Mouse (Mus musculus) forebrain, embryonic 12.5 days (tissue): ENCODE data around the gene Zfp593. TPM values are rescaled to one million over a fixed set of nuclear protein-coding genes. Genes with fewer than 3 reads are reported as not detected.

Experiments
- ATAC-seq: fragments of 200-750 bp; cut with Nextera tagmentation; 2 replicates; pipeline ENCODE4 v1.8.0; 2017; ENCODE audit warnings: moderate TSS enrichment; ENCODE audit not compliant: low FRiP score
- H3K27ac ChIP-seq: fragments of 300-500 bp; sonication (generic); 2 replicates; pipeline ENCODE4 v1.5.1; 2016; ENCODE audit warnings: mild to moderate bottlenecking
- H3K27me3 ChIP-seq: fragments of 300-500 bp; sonication (generic); 2 replicates; pipeline ENCODE4 v1.6.1; 2016; ENCODE audit warnings: mild to moderate bottlenecking
- H3K36me3 ChIP-seq: fragments of 300-500 bp; sonication (generic); replicated peaks from 2 replicates; pipeline ENCODE4 v1.6.1; 2016; ENCODE audit warnings: mild to moderate bottlenecking
- H3K4me1 ChIP-seq: fragments of 300-500 bp; sonication (generic); 2 replicates; pipeline ENCODE4 v1.6.1; 2016
- H3K4me2 ChIP-seq: fragments of 300-500 bp; sonication (generic); 2 replicates; pipeline ENCODE4 v1.6.1; 2016; ENCODE audit warnings: mild to moderate bottlenecking, moderate library complexity
- H3K4me3 ChIP-seq: fragments of 300-500 bp; sonication (generic); replicated peaks from 2 replicates; pipeline ENCODE4 v1.5.1; 2016; ENCODE audit warnings: mild to moderate bottlenecking
- H3K9ac ChIP-seq: fragments of 300-500 bp; sonication (generic); 2 replicates; pipeline ENCODE4 v1.6.1; 2016; ENCODE audit warnings: mild to moderate bottlenecking
- H3K9me3 ChIP-seq: fragments of 300-500 bp; sonication (generic); 2 replicates; pipeline ENCODE4 v1.6.1; 2016
- WGBS: fragments of 180-500 bp; shearing (Covaris S2); methylation state at CpG from one replicate; pipeline ENCODE4 v1.1.7; 2016; 5-methylcytosine and 5-hydroxymethylcytosine counted together
- polyA plus RNA-seq: library from polyadenylated mRNA; unstranded; fragments of >200 nt; fragmentation: Nextera tagmentation; extraction: Ambion mirVana; gene quantifications from 2 replicates; pipeline ENCODE4 v1.2.1, GENCODE M21; 2016

The Zfp593 gene
- polyA plus RNA-seq, result 18.5 and 20.4 TPM in 2 replicates

DNA sequence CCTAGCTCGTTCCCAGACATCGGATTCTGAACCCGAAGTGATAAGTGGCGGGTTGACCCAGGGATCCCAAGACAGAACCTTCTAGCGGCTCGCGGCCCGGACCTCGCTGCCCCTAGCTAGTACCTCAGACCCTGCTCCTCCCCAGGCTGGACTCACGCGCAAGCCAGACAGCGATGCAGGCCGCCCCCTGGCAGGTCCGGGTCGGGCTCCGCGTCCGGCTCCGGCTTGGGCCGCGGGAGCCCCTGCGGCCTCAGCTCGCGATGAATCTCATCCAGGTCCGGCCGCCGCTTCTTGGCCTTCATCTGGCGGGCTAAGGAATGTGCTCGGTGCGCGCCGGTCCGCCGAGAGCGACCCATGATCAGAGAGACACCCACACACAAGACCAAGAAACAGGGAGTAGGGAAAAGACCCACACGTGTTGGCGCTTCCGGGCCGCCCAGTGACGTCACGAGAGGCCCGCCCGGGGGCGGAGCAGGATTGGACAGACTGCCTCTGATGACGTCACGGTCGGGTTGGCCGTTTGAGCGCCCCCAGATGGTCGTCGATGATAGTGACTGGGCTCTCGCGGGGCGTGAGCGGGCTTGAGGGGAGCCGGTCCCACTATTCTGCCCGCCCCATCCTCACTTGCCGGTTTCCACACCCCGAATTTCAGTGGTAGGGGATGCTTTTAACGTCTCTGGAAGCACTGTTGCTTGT, at the start of gene Zfp593:
Gene Zfp593 (minus strand): TSS at position 445 of the 696 bp plus-strand sequence.
- H3K27ac ChIP-seq, result peak within 1 kb of the TSS; percentile 1; the same call in 1 of the 2 replicates
- peaks cover 6% of the 10 kb centered on the region; the same call in 1 of the 2 replicates for H3K36me3 ChIP-seq
- H3K9ac ChIP-seq, result peak within 1 kb of the TSS; percentile 76
- WGBS, result under 1% methylated on average over 60 of the region's 60 CpGs
- peaks cover 43% of the 10 kb centered on the region for H3K27me3 ChIP-seq
- no peaks in the 10 kb centered on the region for H3K9me3 ChIP-seq
- peak within 1 kb of the TSS; percentile 93 for H3K4me2 ChIP-seq
- peaks cover 35% of the 10 kb centered on the region for H3K4me1 ChIP-seq
- peak within 1 kb of the TSS; percentile 70 for H3K4me3 ChIP-seq
- ATAC-seq, result peak; percentile 74

DNA sequence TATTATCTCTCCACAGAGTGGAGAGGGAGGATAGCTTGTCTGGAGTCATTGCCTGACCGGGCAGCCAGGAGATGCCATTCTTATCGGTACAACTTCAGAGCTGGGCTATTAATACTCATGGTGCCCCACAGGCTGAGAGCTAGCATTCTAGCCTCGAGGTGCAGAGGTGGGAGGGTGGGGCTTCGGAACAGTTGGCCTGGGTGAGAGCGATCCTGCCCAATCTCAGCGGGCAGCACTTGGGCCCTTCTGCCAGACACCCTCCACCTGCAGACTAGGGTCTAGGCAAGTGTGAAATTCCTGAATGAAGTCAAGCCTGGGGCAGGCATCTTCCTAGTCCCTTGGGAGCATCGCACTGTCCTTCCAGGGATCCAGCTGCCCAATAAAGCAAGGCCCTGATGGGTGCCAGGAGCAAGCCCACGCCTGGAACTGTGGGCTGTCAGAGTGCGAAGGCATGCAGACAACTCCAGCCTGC, 48.3 kb upstream of the Zfp593 start:
- Histone ChIP-seq H3K36me3 (no peaks in the 10 kb centered on the region), H3K27me3 (peaks cover 20% of the 10 kb centered on the region), H3K4me3 (no peak overlapping the region), H3K27ac (no peak overlapping the region), H3K9ac (peak overlapping the region; percentile 0; the same call in 1 of the 2 replicates), H3K4me2 (no peak overlapping the region), H3K4me1 (peaks cover 2% of the 10 kb centered on the region; the same call in 1 of the 2 replicates), H3K9me3 (no peaks in the 10 kb centered on the region; the same call in 1 of the 2 replicates)
- WGBS, result 76% methylated on average over 9 of the region's 9 CpGs
- no peak for ATAC-seq

DNA sequence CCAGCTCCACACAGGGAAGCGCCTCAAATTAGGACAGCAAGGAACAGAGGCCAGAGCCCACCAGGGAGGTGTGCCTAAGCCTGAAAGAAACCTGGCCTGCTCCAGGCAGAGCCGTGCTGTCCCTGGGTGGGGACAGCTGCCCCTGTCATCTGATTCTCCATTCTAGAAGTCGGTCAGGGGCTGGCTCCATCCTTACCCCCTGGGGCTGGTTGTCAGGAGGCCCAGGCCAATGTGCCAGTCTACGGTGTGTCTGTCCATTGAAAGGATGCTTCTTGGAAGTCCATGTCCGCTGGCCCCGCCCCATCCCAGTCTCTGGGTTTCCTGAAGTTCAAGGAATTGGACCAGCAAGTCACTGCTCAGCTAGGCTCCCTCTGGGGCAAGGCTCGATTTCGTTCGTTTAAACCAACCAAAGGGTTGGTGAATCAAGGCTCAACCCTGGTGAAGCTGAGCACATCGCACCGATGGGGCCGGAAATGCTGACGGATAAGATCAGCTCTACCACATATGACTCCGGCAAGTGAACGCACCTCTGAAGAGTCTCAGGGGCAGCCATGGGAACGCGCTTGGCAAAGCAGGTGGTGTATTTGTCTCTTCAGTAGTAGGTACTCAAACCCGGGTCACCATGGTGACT, 47.8 kb upstream of the Zfp593 start:
- peaks cover 20% of the 10 kb centered on the region for H3K27me3 ChIP-seq
- no peak overlapping the region for H3K4me3 ChIP-seq
- H3K4me1 ChIP-seq, result peaks cover 7% of the 10 kb centered on the region
- H3K4me2 ChIP-seq, result no peak overlapping the region
- no peaks in the 10 kb centered on the region; the same call in 1 of the 2 replicates for H3K9me3 ChIP-seq
- H3K9ac ChIP-seq, result peak overlapping the region; percentile 0; the same call in 1 of the 2 replicates
- no peak for ATAC-seq
- no peaks in the 10 kb centered on the region for H3K36me3 ChIP-seq
- 76% methylated on average over 18 of the region's 18 CpGs for WGBS
- no peak overlapping the region for H3K27ac ChIP-seq

DNA sequence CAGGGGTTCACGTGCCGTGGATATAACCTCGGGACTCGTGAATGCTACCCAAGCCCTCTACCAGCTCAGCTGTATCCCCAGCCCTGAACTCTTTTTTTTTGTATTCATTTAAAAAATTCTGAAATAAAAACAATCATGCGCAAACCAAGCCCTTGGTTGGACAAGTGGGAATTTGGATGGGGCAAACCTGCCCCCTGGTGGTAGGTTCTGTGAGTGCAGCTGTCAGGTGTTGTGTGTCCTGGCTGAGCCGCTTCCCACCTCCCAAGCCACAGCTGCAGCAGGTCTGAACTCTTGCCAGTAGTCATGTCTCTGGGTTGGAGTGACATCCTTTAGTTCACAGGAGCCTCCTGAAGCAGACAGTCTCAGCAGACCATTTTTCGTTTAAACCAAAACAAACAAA, 46.7 kb upstream of the Zfp593 start:
- WGBS, result 27% methylated on average over 7 of the region's 7 CpGs
- Histone ChIP-seq H3K4me1 (peaks cover 11% of the 10 kb centered on the region), H3K27ac (no peak overlapping the region), H3K36me3 (no peaks in the 10 kb centered on the region), H3K27me3 (peaks cover 20% of the 10 kb centered on the region), H3K9ac (no peak overlapping the region), H3K4me2 (no peak overlapping the region), H3K9me3 (no peaks in the 10 kb centered on the region; the same call in 1 of the 2 replicates), H3K4me3 (no peak overlapping the region)
- no peak for ATAC-seq

DNA sequence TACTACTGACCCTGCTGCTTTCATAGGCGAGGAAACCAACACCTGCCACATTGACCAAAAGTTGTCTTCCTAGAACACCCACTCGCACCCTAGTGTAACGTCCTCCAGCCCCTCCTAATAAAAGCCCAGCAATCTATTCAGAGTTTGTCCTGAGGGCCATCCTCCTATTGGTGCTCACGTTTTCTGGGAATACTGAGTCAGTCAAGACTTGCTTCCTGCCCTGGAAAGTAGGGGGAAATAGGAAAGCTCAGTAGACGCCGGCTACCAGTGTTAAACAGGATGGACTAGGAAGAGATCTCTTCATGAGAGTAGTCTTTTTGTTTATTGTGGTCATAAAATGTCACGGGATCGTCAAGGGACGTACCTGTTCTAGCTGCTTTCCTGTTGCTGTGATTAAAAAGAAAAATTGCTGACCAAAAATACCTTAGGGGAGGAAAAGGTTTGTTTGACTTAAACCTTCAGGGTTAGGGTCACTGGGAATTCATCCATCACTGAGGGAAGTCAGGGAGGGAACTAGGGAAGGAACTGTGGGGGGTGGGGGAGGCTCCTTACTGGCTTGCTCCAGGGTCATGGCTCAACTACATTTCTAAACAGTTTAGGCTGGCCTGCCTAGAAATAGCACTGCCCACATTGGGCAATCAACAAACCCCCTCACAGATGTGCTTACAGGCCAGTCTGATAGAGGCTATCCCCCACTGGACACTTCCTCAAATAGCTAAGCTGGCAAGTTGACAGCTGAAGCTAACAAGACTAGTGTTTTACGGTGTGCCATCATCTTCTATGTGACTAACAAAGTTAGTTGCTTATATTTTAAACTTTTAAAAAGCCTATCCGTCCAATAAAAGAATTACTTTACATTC, 43.2 kb upstream of the Zfp593 start:
- peak overlapping the region; percentile 98 for H3K9ac ChIP-seq
- H3K9me3 ChIP-seq, result no peaks in the 10 kb centered on the region
- peak overlapping the region; percentile 100 for H3K27ac ChIP-seq
- peaks cover 22% of the 10 kb centered on the region for H3K4me1 ChIP-seq
- H3K4me2 ChIP-seq, result peak overlapping the region; percentile 94
- H3K27me3 ChIP-seq, result peaks cover 9% of the 10 kb centered on the region
- peaks cover 8% of the 10 kb centered on the region for H3K36me3 ChIP-seq
- H3K4me3 ChIP-seq, result peak overlapping the region; percentile 98
- 50% methylated on average over 11 of the region's 11 CpGs for WGBS
- ATAC-seq, result no peak

DNA sequence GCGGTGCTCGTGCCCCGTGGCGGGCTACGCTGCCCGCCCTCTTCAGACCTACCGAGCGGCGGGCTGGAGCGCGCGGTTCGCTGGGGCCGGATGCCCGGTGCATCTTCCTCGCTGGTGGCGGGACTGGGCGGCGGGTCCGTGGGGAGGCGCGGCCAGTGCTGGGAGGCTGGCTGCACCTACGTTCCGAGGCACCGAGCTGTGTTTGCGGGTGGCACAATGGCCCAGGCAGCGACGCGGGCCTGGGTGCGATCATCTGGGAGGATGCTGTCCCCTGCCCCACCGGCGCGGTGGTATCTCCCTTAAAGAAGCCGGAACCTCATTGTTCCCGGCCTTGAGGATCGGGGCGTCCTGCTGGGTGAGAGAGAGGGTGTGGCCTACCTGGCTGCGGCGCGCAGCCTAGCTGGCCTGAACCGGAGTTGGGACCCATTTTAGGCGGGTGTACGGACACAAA, 42.2 kb upstream of the Zfp593 start, which contains the start of gene Pdik1l:
Gene Pdik1l (minus strand): TSS at position 321 of the 451 bp plus-strand sequence.
- Histone ChIP-seq H3K9me3 (no peaks in the 10 kb centered on the region), H3K9ac (peak within 1 kb of the TSS; percentile 98), H3K4me1 (peaks cover 22% of the 10 kb centered on the region), H3K27ac (peak within 1 kb of the TSS; percentile 100), H3K27me3 (0 out of 2 replicates have a peak, but pooled peaks cover under 1% of the 10 kb centered on the region), H3K36me3 (peaks cover 18% of the 10 kb centered on the region), H3K4me3 (peak within 1 kb of the TSS; percentile 98), H3K4me2 (peak within 1 kb of the TSS; percentile 94)
- ATAC-seq, result peak; percentile 80
- 0% methylated on average over 43 of the region's 43 CpGs for WGBS

DNA sequence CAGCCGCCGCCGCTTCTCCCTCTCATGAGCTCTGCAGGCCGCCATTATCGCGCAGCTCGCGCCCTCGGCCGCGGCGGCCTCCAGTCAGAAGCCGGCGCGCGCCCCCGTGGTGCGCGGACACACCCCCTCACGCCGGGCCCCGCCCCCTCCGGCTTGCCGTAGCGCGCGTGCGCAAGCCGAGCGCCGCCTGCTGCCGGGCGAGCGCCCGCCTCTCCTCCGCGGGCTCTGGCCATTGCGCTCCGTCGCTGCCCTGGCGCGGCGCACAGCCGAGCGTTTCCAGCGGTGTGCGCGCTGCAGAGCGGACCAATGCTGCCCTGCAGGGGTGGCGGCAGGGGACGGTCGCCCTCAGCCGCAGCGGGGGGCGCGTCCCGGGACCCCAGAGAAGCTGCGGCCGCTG, 41.8 kb upstream of the Zfp593 start:
- H3K36me3 ChIP-seq, result peaks cover 22% of the 10 kb centered on the region

DNA sequence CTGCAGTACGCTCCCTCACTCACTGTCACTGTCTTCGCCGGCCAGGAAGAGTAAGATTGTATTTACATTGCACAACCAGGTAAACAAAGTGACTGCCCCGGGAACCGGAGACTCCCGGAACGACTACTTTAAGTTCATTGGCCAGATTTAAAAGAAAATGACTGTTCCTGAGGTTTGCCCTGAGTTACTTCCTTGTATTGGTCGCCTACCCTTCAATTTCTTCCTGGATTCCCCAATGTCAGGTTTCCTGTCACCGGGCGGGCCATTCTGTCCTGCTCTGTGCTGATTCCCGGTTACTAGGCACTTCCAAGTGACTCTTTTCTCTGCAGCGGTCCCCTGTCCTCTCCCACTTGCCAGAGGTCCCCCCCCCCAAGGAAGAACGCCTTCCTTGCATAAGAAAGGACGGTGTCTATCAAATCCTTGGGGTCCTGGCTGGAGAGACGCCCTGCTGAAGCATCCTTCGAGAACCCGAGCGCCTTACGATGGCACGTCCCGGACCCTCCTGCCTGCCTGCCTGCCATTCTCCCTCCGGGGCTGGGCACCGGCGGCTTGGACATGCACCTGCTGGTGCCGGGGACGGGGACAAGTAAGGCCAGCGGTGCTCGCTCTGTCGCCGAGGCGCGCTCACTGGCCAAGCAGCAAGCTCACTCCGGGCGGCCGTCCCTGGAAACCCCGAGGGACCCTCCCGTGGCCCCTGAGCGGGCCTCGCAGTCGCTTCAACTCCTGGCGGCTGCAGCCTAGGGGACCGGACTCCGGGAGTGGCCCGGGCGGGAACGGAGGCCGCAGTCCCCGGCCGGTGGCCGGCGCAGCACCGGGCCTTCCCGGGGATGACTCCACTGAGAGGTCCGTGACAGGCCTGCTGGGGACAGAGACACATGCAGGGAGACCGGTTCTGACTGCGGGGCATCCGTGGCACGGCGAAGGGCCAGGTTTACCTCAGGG, 41.1 kb upstream of the Zfp593 start:
- H3K4me3 ChIP-seq, result peak overlapping the region; percentile 98
- peak; percentile 75 for ATAC-seq

More for the DNA sequence above, 41.8 kb upstream of the Zfp593 start:
- under 1% methylated on average over 52 of the region's 59 CpGs for WGBS
- Histone ChIP-seq H3K27ac (peak overlapping the region; percentile 100), H3K4me1 (peaks cover 22% of the 10 kb centered on the region), H3K4me2 (peak overlapping the region; percentile 94), H3K27me3 (no peaks in the 10 kb centered on the region), H3K9ac (peak overlapping the region; percentile 98), H3K9me3 (no peaks in the 10 kb centered on the region), H3K4me3 (peak overlapping the region; percentile 98)
- peak; percentile 95 for ATAC-seq

DNA sequence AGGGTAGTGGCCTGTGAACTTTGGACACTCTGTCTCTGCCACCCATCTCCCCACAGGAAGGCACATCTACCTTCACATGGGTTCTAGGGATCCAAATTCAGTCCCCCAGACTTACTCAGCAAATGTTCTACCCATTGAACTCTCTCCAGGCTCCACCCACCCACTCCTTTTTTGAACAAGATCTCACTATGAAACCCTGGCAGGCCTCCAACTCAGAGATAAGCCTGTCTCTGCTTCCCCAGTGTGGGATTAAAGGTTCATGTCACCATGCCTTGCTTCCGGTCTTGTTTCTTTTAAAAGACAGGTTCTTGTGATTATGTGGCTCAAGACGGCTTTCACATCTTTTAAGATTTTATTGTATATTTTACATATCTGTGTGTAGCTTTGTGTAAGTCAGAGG, 39.5 kb upstream of the Zfp593 start:
- no peaks in the 10 kb centered on the region for H3K27me3 ChIP-seq
- ATAC-seq, result no peak
- peaks cover 22% of the 10 kb centered on the region for H3K4me1 ChIP-seq
- 90% methylated on average over 2 of the region's 2 CpGs for WGBS
- H3K27ac ChIP-seq, result no peak overlapping the region
- no peak overlapping the region for H3K4me3 ChIP-seq
- H3K36me3 ChIP-seq, result peaks cover 41% of the 10 kb centered on the region
- no peak overlapping the region for H3K4me2 ChIP-seq
- H3K9ac ChIP-seq, result no peak overlapping the region
- H3K9me3 ChIP-seq, result no peaks in the 10 kb centered on the region

More for the DNA sequence above, 41.1 kb upstream of the Zfp593 start:
- Histone ChIP-seq H3K9me3 (no peaks in the 10 kb centered on the region), H3K36me3 (peaks cover 28% of the 10 kb centered on the region), H3K4me2 (peak overlapping the region; percentile 94), H3K4me1 (peaks cover 22% of the 10 kb centered on the region), H3K27ac (peak overlapping the region; percentile 100), H3K9ac (peak overlapping the region; percentile 98), H3K27me3 (no peaks in the 10 kb centered on the region)
- 4% methylated on average over 59 of the region's 59 CpGs for WGBS

DNA sequence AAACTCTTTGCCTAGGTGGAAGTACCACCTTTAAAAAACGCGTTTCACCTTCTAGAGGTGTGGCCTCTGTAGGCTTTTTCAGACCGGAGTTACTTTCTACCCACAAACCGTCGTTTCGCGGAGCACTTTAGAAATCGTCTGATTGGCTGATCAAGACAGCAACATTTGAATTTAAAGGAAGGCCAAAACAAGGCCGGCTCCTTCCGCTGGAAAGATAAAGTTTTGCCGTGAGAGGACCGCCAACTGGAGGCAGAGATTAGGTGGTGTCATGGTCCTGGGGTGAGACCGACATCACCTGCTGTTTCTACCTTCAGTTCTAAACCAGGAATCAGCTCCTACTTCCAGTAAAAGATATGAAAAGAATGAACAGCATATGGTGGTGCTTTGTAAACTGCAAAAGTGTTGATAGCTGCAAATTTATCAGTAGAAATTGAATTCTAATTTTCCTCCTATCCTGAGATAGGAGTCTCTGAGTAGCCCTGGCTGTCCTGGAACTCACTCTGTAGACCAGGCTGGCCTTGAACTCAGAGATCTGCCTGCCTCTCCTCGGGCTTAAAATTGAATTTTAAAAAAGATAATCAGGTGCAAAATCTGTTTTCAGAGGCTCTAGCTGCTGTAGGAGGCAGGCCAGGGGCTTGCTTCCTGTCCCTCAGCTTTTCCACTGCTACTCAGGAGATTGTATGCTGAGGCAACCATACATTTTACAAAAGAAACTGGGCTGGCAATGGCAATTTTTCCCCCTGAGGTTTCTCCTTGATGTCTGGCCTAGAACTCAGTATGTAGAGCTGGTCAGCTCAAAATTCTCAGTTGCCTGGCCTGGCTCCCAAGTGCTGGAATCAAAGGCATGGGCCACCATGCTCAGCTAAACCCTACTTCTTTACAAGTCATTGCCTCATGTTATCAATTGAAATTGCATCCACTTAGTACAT, 28.3 kb upstream of the Zfp593 start:
- H3K9ac ChIP-seq, result no peak overlapping the region
- peaks cover 31% of the 10 kb centered on the region for H3K36me3 ChIP-seq
- no peaks in the 10 kb centered on the region for H3K4me1 ChIP-seq
- ATAC-seq, result no peak
- no peak overlapping the region for H3K4me3 ChIP-seq
- H3K4me2 ChIP-seq, result peak overlapping the region; percentile 21; the same call in 1 of the 2 replicates
- H3K27ac ChIP-seq, result no peak overlapping the region
- WGBS, result 7% methylated on average over 14 of the region's 14 CpGs
- no peaks in the 10 kb centered on the region for H3K9me3 ChIP-seq
- H3K27me3 ChIP-seq, result no peaks in the 10 kb centered on the region
